Mouse (Mus musculus): ENCODE measurements around the gene Tagln. TPM values are rescaled to one million over a fixed set of nuclear protein-coding genes. Genes with fewer than 3 reads are reported as not detected.
A peak's percentile ranks its signal among the peaks of the same experiment; 100 is the strongest.

The Tagln gene
- total RNA-seq, 1 experiment from 2014 or later = not detected

DNA sequence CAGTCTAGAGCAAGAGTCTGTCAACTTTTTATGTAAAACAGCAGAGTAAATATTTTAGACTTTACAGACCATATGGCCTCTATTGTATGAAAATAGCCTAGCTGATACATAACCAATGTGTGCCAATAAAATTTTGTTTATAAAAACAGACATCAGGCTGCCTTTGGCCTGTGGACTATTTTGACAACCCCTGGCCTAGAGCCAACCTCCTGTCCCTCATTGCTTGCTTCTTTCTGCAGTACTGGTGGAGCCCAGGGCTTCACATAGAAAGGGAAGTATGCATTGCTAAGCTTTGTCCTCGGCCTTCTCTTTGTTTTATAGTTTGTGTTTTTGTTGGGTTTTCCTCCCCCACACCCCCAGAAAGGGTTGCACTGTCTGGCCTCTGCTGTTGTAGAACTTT, 3.9 kb downstream of the Tagln start:
- ATAC-seq (replicated peaks in 1 of 2; ENCODE audit: insufficient read depth in 1 of 2, low FRiP score in 2 of 2, low TSS enrichment in 1 of 2, low read depth in 1 of 2, poor library complexity in 2 of 2, severe bottlenecking in 2 of 2) = no peak

DNA sequence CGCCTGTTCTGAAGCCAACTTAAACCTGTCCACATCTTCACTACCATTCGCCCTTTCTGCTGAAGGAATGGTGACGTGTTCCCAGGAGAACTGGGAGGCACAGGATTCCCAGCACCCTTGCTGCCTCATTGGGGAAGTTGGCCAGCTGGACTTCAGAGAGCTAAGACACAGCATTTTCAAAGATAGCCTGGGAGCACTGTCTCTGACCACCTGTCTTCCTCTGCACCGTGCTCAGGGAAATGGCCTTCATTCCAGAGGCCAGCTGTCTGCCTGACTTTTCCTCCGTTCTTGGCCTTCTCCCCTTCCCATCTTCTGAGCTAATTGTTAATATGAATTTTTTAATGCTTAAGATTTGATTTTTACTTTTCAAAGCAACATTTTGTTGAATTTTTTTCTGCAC, 6.6 kb downstream of the Tagln start:
- no peak for ATAC-seq (replicated peaks in 1 of 2; ENCODE audit: insufficient read depth in 1 of 2, low FRiP score in 2 of 2, low TSS enrichment in 1 of 2, low read depth in 1 of 2, poor library complexity in 2 of 2, severe bottlenecking in 2 of 2)

DNA sequence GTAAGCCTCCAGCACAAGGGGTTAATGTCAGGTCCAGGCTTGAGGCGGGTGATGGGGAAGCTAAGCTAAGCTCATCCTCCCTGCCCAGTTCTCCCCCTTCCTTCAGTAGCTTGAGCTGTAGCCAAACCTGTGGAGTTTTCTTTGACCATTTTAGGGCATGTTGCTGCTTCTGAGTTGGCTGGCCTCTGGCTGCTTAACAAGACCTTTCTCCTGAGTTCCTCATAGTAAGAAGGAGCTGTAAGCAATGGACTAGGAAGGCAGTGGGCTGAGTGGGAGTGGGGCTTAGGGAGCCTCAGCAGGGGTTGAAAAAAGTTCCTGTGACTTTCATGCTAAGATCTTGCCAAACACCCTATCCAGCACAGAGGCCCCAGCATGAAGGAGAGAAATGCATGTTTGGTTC, 16.0 kb downstream of the Tagln start:
- no peak for ATAC-seq (replicated peaks in 1 of 2; ENCODE audit: insufficient read depth in 1 of 2, low FRiP score in 2 of 2, low TSS enrichment in 1 of 2, low read depth in 1 of 2, poor library complexity in 2 of 2, severe bottlenecking in 2 of 2)

DNA sequence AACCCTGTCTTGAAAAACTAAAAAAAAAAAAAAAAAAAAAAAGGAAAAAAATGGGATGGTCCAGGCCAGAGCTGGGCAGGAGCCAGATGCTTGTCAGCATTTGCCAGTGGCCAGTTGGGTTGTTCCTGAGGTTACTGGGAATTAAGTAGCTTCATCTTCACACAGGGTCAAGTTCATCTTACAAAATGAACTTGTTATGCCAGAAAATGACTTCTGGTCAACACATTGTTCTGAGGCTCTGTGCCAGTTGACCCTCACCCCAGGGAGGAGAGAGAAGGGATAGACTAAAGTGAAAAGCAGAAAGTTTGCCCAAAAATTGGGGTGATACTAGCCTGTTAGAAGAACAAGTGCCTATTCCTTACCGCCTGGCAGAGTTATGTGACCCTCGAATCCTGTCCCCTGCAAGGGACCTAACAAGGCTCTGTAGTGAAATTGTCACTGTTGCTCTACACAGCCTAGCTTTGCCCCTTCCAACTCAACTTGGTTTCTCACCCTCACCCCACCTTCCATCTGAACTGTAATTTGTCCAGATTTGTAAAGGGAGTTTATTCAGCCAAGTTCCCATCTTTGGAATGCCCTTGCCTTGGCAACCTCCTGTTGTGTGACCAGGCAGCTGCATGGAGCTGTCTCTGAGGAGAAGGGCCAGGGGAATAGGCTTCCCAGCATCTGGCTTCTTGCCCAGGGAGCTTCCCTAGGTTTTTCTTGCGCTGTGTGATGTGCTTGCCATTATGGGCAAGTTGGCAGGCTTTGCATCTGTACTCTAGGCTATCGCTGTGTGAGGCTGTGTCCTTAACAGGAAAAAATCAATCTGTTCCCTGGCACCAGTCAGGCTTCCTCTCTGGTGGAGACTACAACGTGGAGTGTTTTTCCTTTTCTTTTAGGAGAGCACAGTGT, 18.6 kb downstream of the Tagln start:
- ATAC-seq (replicated peaks in 1 of 2; ENCODE audit: insufficient read depth in 1 of 2, low FRiP score in 2 of 2, low TSS enrichment in 1 of 2, low read depth in 1 of 2, poor library complexity in 2 of 2, severe bottlenecking in 2 of 2) = no peak

DNA sequence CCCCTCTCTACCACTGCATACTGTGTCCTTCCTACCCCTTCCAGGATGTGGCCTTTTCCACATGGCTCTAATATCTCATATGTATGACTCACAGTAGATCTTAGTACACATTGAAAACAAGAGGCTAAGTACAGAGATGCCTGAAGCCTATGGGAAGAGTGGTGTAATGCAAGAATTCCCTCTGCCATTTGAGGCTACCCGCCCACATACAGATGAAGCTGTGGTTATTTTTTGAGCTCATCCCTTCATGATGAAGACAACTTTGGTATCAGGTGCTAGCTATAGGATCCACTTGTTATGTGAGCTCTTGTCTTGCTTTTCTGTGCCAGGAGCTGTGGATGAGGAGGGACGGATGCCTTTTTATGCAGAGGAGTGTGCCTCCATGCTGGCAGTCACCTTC, 20.2 kb downstream of the Tagln start:
- ATAC-seq (replicated peaks in 1 of 2; ENCODE audit: insufficient read depth in 1 of 2, low FRiP score in 2 of 2, low TSS enrichment in 1 of 2, low read depth in 1 of 2, poor library complexity in 2 of 2, severe bottlenecking in 2 of 2) = no peak

DNA sequence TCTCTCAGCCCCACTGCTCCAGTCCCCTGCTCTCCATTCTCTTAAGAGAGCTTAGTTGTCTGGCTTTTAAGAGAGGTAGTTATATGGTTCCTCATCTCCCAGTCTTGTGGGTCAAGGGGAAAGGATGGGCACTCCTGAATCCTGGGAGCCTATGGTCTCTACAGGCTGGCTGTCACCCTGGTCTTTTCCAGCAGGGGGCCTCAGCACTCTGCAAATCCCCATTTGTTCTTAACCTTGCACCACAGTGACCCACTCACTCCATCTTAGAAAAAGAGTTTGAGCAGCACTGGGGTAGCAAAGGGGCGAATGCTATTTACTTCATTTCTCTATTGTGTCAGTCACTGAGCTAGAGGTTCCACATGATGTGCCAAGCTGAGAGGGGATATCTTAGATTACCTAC, 24.2 kb downstream of the Tagln start:
- ATAC-seq (replicated peaks in 1 of 2; ENCODE audit: insufficient read depth in 1 of 2, low FRiP score in 2 of 2, low TSS enrichment in 1 of 2, low read depth in 1 of 2, poor library complexity in 2 of 2, severe bottlenecking in 2 of 2) = peak; percentile 56 to 63; a peak in 2 of 4 replicates

DNA sequence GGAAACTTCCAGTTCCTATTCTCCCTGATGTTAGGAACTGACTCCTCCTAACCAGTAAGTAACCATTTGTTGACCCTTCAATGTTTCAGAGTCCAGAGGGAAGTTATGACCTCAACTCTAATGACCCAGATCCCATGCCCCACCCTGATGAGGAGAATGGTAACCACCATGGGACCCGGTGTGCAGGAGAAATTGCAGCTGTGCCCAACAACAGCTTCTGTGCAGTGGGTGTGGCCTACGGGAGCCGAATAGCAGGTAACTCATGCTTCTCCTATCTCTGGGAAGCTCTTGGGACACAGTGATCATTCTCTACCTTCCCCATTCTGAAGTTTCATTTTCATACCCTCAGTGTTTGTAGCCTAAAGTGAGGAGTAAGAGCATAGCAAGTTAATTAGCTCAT, 24.9 kb downstream of the Tagln start:
- no peak for ATAC-seq (replicated peaks in 1 of 2; ENCODE audit: insufficient read depth in 1 of 2, low FRiP score in 2 of 2, low TSS enrichment in 1 of 2, low read depth in 1 of 2, poor library complexity in 2 of 2, severe bottlenecking in 2 of 2)

DNA sequence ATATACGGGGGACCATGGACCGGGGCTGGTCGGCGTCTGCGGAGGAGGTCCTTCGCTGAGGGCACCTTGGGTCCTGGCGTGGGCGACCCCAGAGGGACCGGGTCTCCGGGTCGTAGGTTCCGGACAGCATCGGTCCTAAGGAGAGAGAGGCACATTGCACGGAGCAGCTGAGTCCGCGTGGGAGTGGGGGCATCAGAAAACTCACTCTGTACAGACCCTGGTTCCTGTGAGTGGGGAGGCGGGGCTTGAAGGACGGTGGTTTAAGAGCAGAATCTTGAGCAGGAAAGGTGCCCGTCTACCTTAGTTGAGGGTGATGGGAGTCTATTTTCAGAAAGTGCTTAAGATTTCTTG, 28.8 kb downstream of the Tagln start:
- peak; percentile 6 to 25; a peak in 3 of 4 replicates for ATAC-seq (replicated peaks in 1 of 2; ENCODE audit: insufficient read depth in 1 of 2, low FRiP score in 2 of 2, low TSS enrichment in 1 of 2, low read depth in 1 of 2, poor library complexity in 2 of 2, severe bottlenecking in 2 of 2)

DNA sequence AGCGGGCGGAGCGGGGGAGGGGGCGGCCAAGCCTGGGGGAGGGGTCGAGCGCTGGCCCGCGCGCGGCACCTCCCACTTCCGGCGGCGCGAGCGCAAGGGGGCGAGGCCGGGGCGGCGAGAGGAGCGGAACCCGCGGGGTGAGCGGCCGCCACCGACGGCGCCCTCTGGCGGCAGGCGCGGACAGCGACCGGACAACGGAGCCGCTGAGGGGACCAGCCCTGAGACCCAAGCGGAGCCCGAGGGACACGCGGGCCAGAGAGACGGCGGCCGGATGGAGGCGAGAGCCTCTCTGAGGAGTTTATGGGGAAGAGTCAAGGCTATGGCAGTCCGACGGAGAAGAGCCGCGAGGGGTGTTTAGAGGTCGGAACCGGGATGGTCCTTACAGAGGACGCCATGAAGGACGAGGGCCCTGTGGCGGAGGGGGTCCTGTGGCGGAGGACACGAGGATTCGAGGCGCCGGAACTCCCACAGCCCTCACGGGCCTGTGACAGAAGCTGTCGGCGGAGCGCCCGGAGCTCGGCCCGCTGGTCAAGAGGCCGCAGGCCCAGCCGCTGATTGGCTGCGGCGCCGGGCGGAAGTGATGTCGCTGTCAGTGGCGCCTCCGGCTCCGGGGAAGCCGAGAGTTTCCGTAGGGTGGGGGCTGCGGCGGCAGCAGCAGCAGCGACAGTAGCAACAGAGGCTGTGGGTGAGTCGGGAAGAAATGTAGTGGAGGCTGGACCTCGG, 29.3 kb downstream of the Tagln start, which contains the start of the genes Pcsk7 and Rnf214:
Gene Pcsk7, plus strand, starts transcription at position 143 of the 723 bp plus-strand sequence.
Gene Rnf214, minus strand, starts transcription at position 557 of the 723 bp plus-strand sequence.
- ATAC-seq (replicated peaks in 1 of 2; ENCODE audit: insufficient read depth in 1 of 2, low FRiP score in 2 of 2, low TSS enrichment in 1 of 2, low read depth in 1 of 2, poor library complexity in 2 of 2, severe bottlenecking in 2 of 2) = peak; percentile 69 to 84

DNA sequence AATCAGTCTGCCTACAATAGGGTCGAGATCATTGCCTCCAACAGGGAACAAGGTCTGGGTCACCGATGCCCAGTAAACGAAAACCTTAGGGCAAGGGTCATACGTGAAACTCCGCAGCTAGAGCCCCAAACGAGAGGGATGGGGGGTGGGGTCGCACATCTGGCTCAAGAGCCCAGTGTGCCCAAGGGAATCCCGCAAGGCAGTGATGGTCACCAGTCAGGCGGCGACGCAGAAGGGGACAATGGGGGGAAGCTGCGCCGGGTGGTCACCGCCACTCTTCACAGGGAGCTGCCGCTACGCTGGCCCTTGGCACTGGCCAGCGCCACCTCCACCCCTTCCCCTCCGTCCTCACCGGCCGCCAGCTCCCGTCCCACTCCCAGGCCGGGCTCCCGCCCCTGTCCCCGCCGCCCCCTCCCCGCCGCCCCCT, 30.0 kb downstream of the Tagln start:
- no peak for ATAC-seq (replicated peaks in 1 of 2; ENCODE audit: insufficient read depth in 1 of 2, low FRiP score in 2 of 2, low TSS enrichment in 1 of 2, low read depth in 1 of 2, poor library complexity in 2 of 2, severe bottlenecking in 2 of 2)

DNA sequence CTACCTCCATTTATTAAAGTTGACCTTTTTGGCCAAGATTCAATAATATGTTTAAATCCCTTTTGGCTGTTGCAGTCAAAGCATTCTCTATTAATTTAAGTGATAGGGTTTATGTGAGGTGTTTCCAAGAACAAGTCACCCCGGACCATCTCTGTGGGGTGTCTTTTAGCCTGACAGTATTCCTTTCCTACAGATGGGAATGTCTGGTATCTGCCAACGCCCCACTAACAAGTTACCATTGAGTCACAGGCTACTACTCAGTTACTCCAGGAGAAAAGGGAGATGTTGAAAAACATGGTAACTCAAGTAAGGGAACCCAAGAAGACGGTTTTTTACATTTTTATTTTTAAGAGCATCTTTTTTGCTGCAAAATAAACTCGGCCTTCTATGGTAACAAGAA, 30.7 kb downstream of the Tagln start:
- ATAC-seq (replicated peaks in 1 of 2; ENCODE audit: insufficient read depth in 1 of 2, low FRiP score in 2 of 2, low TSS enrichment in 1 of 2, low read depth in 1 of 2, poor library complexity in 2 of 2, severe bottlenecking in 2 of 2) = no peak

DNA sequence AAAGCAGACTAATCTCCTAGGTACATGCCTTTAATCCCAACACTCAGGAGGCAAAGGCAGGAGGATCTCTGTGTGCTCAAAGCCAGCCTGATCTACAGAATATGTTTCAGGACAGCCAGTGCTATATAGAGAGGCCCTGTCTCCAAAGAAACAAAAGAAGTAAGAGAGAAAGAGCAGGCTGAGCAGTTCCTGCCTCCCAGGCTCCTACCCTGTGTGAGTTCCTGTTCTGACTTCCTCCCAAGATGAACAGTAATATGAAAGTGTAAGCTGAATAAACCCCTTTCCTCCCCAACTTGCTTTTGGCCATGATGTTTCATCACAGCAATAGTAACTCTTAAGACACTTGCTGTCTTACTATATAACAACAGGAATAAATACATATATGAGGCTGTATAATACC, 42.2 kb downstream of the Tagln start:
- ATAC-seq (replicated peaks in 1 of 2; ENCODE audit: insufficient read depth in 1 of 2, low FRiP score in 2 of 2, low TSS enrichment in 1 of 2, low read depth in 1 of 2, poor library complexity in 2 of 2, severe bottlenecking in 2 of 2) = no peak

Other genes with a start within 250 kb of the Tagln start
- gene Cep164, start 107.4 kb downstream of the Tagln start, total RNA-seq (2017) = 10.1 and 12.0 TPM in 2 replicates
- gene Bace1, start 97.5 kb downstream of the Tagln start, total RNA-seq (2017) = 7.3 and 11.0 TPM in 2 replicates
- 15.7 and 21.3 TPM in 2 replicates for gene Pcsk7, start 29.6 kb downstream of the Tagln start, total RNA-seq (2017)
- gene Rnf214, start 29.1 kb downstream of the Tagln start, total RNA-seq (2017) = 34.0 and 64.6 TPM in 2 replicates
- gene Sidt2, start 19.2 kb upstream of the Tagln start, total RNA-seq (2017) = 33.7 and 45.8 TPM in 2 replicates
- gene Pafah1b2, start 76.6 kb upstream of the Tagln start, total RNA-seq (2017) = 105 and 106 TPM in 2 replicates
- 24.3 and 27.4 TPM in 2 replicates for gene Sik3, start 76.8 kb upstream of the Tagln start, total RNA-seq (2017)